Mouse (Mus musculus) G1E (cell line): ENCODE data around the gene Fam107a.
"Not testable (repeated sequence)": the region's sequence is repeated elsewhere in the genome, so short reads cannot be mapped to it uniquely, and the experiment has no call there.

Experiments used
- CTCF ChIP-seq: IDR thresholded peaks from 2 replicates; pipeline ENCODE4 v1.5.1; 2012; ENCODE audit warnings: low read depth, low read length, inconsistent platforms, mixed read lengths
- GATA1 ChIP-seq: IDR thresholded peaks from 2 replicates; pipeline ENCODE4 v1.6.1; 2012; ENCODE audit warnings: borderline replicate concordance, low read length, inconsistent platforms, mixed read lengths
- POLR2AphosphoS5 ChIP-seq: IDR thresholded peaks from 2 replicates; pipeline ENCODE4 v1.6.1; 2012; ENCODE audit warnings: low read depth, low read length, inconsistent platforms; ENCODE audit not compliant: insufficient replicate concordance
- TAL1 ChIP-seq: conservative IDR thresholded peaks from 2 replicates; pipeline ENCODE4 v1.6.1; 2012; ENCODE audit warnings: low read depth, low read length, inconsistent platforms, mixed read lengths

GRCm38 (mm10) chr14:8271281-8271680 lies 46.5 kb downstream of the Fam107a start:
- not testable (repeated sequence) for TF ChIP-seq CTCF, GATA1, TAL1, POLR2AphosphoS5
